Mouse (Mus musculus): ENCODE measurements around the gene Asic2. TPM values are rescaled to one million over a fixed set of nuclear protein-coding genes. Genes with fewer than 3 reads are reported as not detected.
A peak's percentile ranks its signal among the peaks of the same experiment; 100 is the strongest.

Gene Asic2
- polyA plus RNA-seq, 2 experiments = 0.01 to 0.04 TPM

DNA sequence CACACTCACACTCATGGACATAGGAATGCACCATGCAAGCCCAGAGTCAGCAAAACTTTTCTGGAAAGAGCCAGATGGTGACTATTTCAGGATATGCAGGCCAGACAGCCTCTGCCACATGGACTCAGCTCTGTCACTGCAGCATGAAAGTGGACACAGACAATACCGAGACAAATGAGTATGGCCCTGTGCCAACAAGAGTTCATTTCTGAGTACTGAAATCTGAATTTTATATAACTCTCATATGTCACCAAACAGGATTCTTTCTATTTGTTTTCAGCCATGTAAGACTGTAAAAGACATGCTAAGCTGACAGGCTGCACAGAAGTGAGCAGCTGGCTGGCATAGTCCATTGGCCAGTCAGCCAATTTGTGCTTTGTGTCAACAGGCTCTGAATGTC is 309.4 kb downstream of the Asic2 start:
- Histone ChIP-seq H3K4me1 (replicated peaks; ENCODE audit: control insufficient read depth in 2 of 2, insufficient read depth in 2 of 2, low read length in 1 of 2) (no peaks in the 10 kb centered on the region), H3K4me2 (ENCODE audit: low read depth) (no peak overlapping the region), H3K9ac (replicated peaks) (no peak overlapping the region), H3K9me3 (ENCODE audit: control insufficient read depth, low read length) (no peaks in the 10 kb centered on the region), H3K27me3 (ENCODE audit: control insufficient read depth, insufficient read depth, low read length) (no peaks in the 10 kb centered on the region), H3K4me3 (ENCODE audit: insufficient read depth in 1 of 2, low read depth in 2 of 2, low read length in 2 of 2) (no peak overlapping the region), H3K36me3 (replicated peaks; ENCODE audit: control insufficient read depth, insufficient read depth, low read depth) (no peaks in the 10 kb centered on the region), H3K27ac (no peak overlapping the region)
- DNase-seq (ENCODE audit: low read depth in 3 of 3, low spot score in 3 of 3) = no peak
- no peak for TF ChIP-seq EP300 (IDR thresholded peaks at IDR 0.05; ENCODE audit: low read depth)
- TF ChIP-seq CTCF (IDR thresholded peaks at IDR 0.05; ENCODE audit: low read depth) = no peak
- 58% methylated on average over 1 of the region's 1 CpGs for WGBS (ENCODE audit: insufficient replicate concordance)
- ATAC-seq (ENCODE audit: insufficient read depth) = no peak

DNA sequence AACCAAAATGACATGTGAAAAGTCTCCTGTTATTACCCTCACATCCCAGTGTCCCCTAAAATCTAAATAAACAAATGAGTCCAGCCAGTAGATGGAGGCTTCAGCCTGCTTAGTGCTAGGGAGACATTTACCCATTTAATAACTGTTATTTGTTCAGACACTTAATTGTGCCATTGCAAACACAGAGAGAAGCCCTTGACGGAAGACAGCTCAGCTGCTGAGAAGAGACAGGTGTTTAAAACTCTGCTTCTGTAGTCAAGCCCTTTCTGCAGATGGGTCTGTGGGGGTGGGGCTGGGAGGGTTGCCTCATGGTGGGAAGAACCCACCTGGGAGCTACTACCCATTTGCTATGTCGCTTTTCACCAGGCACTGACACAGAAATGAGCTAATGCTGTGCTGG is 311.1 kb downstream of the Asic2 start:
- H3K4me1 ChIP-seq (replicated peaks; ENCODE audit: control insufficient read depth in 2 of 2, insufficient read depth in 2 of 2, low read length in 1 of 2) = no peaks in the 10 kb centered on the region
- H3K4me3 ChIP-seq (ENCODE audit: insufficient read depth in 1 of 2, low read depth in 2 of 2, low read length in 2 of 2) = no peak overlapping the region
- H3K9ac ChIP-seq (replicated peaks) = no peak overlapping the region
- TF ChIP-seq EP300 (IDR thresholded peaks at IDR 0.05; ENCODE audit: low read depth) (no peak), CTCF (IDR thresholded peaks at IDR 0.05; ENCODE audit: low read depth) (no peak)
- no peaks in the 10 kb centered on the region for H3K36me3 ChIP-seq (replicated peaks; ENCODE audit: control insufficient read depth, insufficient read depth, low read depth)
- ATAC-seq (ENCODE audit: insufficient read depth) = no peak
- no peaks in the 10 kb centered on the region for H3K27me3 ChIP-seq (ENCODE audit: control insufficient read depth, insufficient read depth, low read length)
- no peak for DNase-seq (ENCODE audit: low read depth in 3 of 3, low spot score in 3 of 3)
- H3K27ac ChIP-seq = no peak overlapping the region
- WGBS (ENCODE audit: insufficient replicate concordance) = 38% methylated on average over 2 of the region's 2 CpGs
- no peaks in the 10 kb centered on the region for H3K9me3 ChIP-seq (ENCODE audit: control insufficient read depth, low read length)
- H3K4me2 ChIP-seq (ENCODE audit: low read depth) = no peak overlapping the region

DNA sequence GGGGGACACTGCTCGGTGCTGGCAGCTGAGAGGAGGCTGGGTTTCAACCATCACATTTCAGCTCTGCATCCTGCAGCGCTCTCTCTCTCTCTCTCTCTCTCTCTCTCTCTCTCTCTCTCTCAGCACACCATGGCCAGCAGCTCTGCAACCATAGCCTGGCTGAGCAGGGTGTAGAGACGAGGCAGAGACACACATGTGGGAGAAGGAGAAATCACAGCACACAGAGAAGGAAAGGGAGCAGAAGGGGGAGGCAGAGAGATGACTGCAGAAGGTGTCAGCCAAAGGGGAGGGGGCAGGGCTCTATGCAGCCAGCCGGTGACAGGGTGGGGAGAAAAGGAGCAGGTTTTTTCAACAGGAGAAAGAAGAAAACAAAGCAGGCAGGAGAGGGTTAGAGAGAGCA is 320.4 kb downstream of the Asic2 start:
- TF ChIP-seq CTCF (IDR thresholded peaks at IDR 0.05; ENCODE audit: low read depth) = no peak
- TF ChIP-seq EP300 (IDR thresholded peaks at IDR 0.05; ENCODE audit: low read depth) = no peak
- ATAC-seq (ENCODE audit: insufficient read depth) = no peak
- H3K27me3 ChIP-seq (ENCODE audit: control insufficient read depth, insufficient read depth, low read length) = no peaks in the 10 kb centered on the region

DNA sequence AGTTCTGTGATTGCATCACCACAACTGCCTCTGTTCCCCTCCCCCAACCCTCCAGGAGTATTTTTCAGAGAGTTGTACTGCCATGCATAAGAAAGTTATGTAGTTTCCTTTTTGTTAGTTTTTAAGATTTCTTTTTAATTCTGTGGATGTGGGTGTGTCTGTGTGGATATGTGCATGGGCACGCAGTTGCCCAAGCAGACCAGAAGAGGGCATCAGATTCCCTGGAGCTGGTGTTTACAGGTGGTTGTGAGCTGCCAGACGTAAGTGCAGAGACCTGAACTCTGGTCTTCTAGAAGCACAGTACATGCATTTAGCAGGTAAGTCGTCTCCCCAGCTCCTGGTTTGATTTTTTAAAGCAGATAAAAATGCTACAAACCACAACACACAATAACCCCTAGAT is 322.7 kb downstream of the Asic2 start:
- Histone ChIP-seq H3K9me3 (ENCODE audit: control insufficient read depth, low read length) (no peaks in the 10 kb centered on the region), H3K27me3 (ENCODE audit: control insufficient read depth, insufficient read depth, low read length) (no peaks in the 10 kb centered on the region), H3K27ac (no peak overlapping the region), H3K4me1 (replicated peaks; ENCODE audit: control insufficient read depth in 2 of 2, insufficient read depth in 2 of 2, low read length in 1 of 2) (no peaks in the 10 kb centered on the region), H3K36me3 (replicated peaks; ENCODE audit: control insufficient read depth, insufficient read depth, low read depth) (no peaks in the 10 kb centered on the region), H3K4me2 (ENCODE audit: low read depth) (no peak overlapping the region), H3K4me3 (ENCODE audit: insufficient read depth in 1 of 2, low read depth in 2 of 2, low read length in 2 of 2) (no peak overlapping the region), H3K9ac (replicated peaks) (no peak overlapping the region)
- DNase-seq (ENCODE audit: low read depth in 3 of 3, low spot score in 3 of 3) (no peak), ATAC-seq (ENCODE audit: insufficient read depth) (no peak)
- TF ChIP-seq CTCF (IDR thresholded peaks at IDR 0.05; ENCODE audit: low read depth) (0 out of 2 replicates have a peak, but pooled peaks have one; percentile 21), EP300 (IDR thresholded peaks at IDR 0.05; ENCODE audit: low read depth) (no peak)
- 45% methylated on average over 3 of the region's 3 CpGs for WGBS (ENCODE audit: insufficient replicate concordance)

More for the DNA sequence above, 320.4 kb downstream of the Asic2 start:
- Histone ChIP-seq H3K36me3 (replicated peaks; ENCODE audit: control insufficient read depth, insufficient read depth, low read depth) (no peaks in the 10 kb centered on the region), H3K9ac (replicated peaks) (no peak overlapping the region), H3K27ac (no peak overlapping the region), H3K4me3 (ENCODE audit: insufficient read depth in 1 of 2, low read depth in 2 of 2, low read length in 2 of 2) (no peak overlapping the region), H3K9me3 (ENCODE audit: control insufficient read depth, low read length) (no peaks in the 10 kb centered on the region), H3K4me2 (ENCODE audit: low read depth) (no peak overlapping the region), H3K4me1 (replicated peaks; ENCODE audit: control insufficient read depth in 2 of 2, insufficient read depth in 2 of 2, low read length in 1 of 2) (no peaks in the 10 kb centered on the region)
- WGBS (ENCODE audit: insufficient replicate concordance) = 31% methylated on average over 4 of the region's 4 CpGs
- no peak for DNase-seq (ENCODE audit: low read depth in 3 of 3, low spot score in 3 of 3)

DNA sequence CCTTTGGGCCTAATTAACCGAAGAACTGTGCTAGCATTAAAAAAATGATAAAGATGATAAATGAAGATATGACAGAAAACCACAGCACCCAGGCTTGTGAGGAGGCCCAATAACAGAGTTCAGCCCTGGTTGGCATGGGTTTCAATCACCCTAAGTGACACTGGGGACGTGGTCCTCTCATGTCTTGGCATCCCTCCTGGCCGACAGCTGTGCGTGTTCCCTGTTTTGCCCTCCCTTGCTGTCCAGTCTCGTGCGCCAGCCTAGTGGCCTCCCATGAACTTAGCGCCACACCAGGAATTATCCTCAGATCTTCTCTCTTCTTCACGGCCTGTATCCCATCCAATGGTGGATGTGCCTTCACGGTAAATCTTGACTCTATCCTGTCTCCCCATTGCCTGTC is 331.9 kb downstream of the Asic2 start:
- TF ChIP-seq EP300 (IDR thresholded peaks at IDR 0.05; ENCODE audit: low read depth) = no peak
- TF ChIP-seq CTCF (IDR thresholded peaks at IDR 0.05; ENCODE audit: low read depth) = no peak
- Histone ChIP-seq H3K9ac (replicated peaks) (no peak overlapping the region), H3K9me3 (ENCODE audit: control insufficient read depth, low read length) (no peaks in the 10 kb centered on the region), H3K4me1 (replicated peaks; ENCODE audit: control insufficient read depth in 2 of 2, insufficient read depth in 2 of 2, low read length in 1 of 2) (no peaks in the 10 kb centered on the region), H3K27ac (no peak overlapping the region), H3K4me2 (ENCODE audit: low read depth) (no peak overlapping the region), H3K27me3 (ENCODE audit: control insufficient read depth, insufficient read depth, low read length) (no peaks in the 10 kb centered on the region), H3K36me3 (replicated peaks; ENCODE audit: control insufficient read depth, insufficient read depth, low read depth) (no peaks in the 10 kb centered on the region), H3K4me3 (ENCODE audit: insufficient read depth in 1 of 2, low read depth in 2 of 2, low read length in 2 of 2) (no peak overlapping the region)
- no peak for DNase-seq (ENCODE audit: low read depth in 3 of 3, low spot score in 3 of 3)
- WGBS (ENCODE audit: insufficient replicate concordance) = 75% methylated on average over 9 of the region's 9 CpGs
- no peak for ATAC-seq (ENCODE audit: insufficient read depth)
